Mouse (Mus musculus) CH12.LX (cell line): Measurements from ENCODE around the gene Epsti1. TPM values are rescaled to one million over a fixed set of nuclear protein-coding genes. Genes with fewer than 3 reads are reported as not detected.
A peak's percentile ranks its signal among the peaks of the same experiment; 100 is the strongest.

Experiments
- DNase-seq: peaks from one replicate; pipeline ENCODE4 v3.0.0-alpha.2; 2013; ENCODE audit errors: extremely low read depth
- H3K27ac ChIP-seq: 2 replicates; pipeline ENCODE4 v1.5.1; 2012; ENCODE audit warnings: low read depth, mild to moderate bottlenecking, control low read depth, moderate library complexity; ENCODE audit not compliant: insufficient read depth
- H3K27me3 ChIP-seq: replicated peaks from 2 replicates; pipeline ENCODE3; 2012; ENCODE audit warnings: inconsistent platforms
- H3K36me3 ChIP-seq, 2 experiments: replicated peaks in 1 of 2; 2 replicates each; pipeline versions ENCODE3 to v1.6.1; 2012; ENCODE audit warnings: inconsistent platforms in 1 of 2, low read length in 1 of 2, mild to moderate bottlenecking in 1 of 2, mixed read lengths in 1 of 2, moderate library complexity in 1 of 2; ENCODE audit not compliant: control insufficient read depth in 1 of 2, insufficient read depth in 1 of 2
- H3K4me1 ChIP-seq, 2 experiments: 2 replicates each; pipeline ENCODE4 v1.6.1; 2012; ENCODE audit warnings: inconsistent platforms in 1 of 2, moderate library complexity in 1 of 2; ENCODE audit not compliant: insufficient read depth in 2 of 2, control insufficient read depth in 1 of 2
- H3K4me2 ChIP-seq: 2 replicates; pipeline ENCODE4 v1.6.1; 2012; ENCODE audit warnings: low read depth, mild to moderate bottlenecking, control low read depth; ENCODE audit not compliant: poor library complexity, insufficient read depth, severe bottlenecking
- H3K4me3 ChIP-seq, 3 experiments: fragments of 150-350 bp in 1 of 3; sonication (generic) in 1 of 3; replicated peaks in 1 of 3; 2 replicates each; pipeline versions ENCODE3 to v1.5.1; 2011 to 2012; ENCODE audit warnings: low read depth in 2 of 3, low read length in 2 of 3, mild to moderate bottlenecking in 2 of 3, moderate library complexity in 2 of 3, control low read depth in 1 of 3, improper control_type of control experiment in 1 of 3, inconsistent platforms in 1 of 3, mixed read lengths in 1 of 3; ENCODE audit not compliant: poor library complexity in 1 of 3
- H3K79me2 ChIP-seq: replicated peaks from 2 replicates; pipeline ENCODE4 v1.6.1; 2012; ENCODE audit warnings: mild to moderate bottlenecking, moderate library complexity; ENCODE audit not compliant: control insufficient read depth, poor library complexity, insufficient read depth, severe bottlenecking; ENCODE audit errors: extremely low read depth
- H3K9ac ChIP-seq: 2 replicates; pipeline ENCODE4 v1.6.1; 2012; ENCODE audit warnings: low read depth, mild to moderate bottlenecking, control low read depth, moderate library complexity; ENCODE audit not compliant: insufficient read depth
- H3K9me3 ChIP-seq: replicated peaks from 2 replicates; pipeline ENCODE3; 2012; ENCODE audit warnings: low read length, inconsistent platforms, mixed read lengths
- CHD2 ChIP-seq: IDR thresholded peaks from 2 replicates; pipeline ENCODE4 v1.6.1; 2011; ENCODE audit warnings: low read length, improper control_type of control experiment
- CTCF ChIP-seq, 2 experiments: IDR thresholded peaks in 1 of 2; conservative IDR thresholded peaks in 1 of 2; 2 replicates each; pipeline ENCODE4 v1.5.1; 2011 to 2012; ENCODE audit warnings: low read depth in 2 of 2, low read length in 2 of 2, improper control_type of control experiment in 1 of 2, inconsistent platforms in 1 of 2, mild to moderate bottlenecking in 1 of 2, moderate library complexity in 1 of 2
- ELF1 ChIP-seq: IDR thresholded peaks from 2 replicates; pipeline ENCODE4 v1.6.1; 2014; ENCODE audit warnings: low read depth, mild to moderate bottlenecking, inconsistent platforms, low read length, improper control_type of control experiment
- IRF4 ChIP-seq: IDR thresholded peaks from 2 replicates; pipeline ENCODE4 v1.6.1; 2014; ENCODE audit warnings: low read depth, mild to moderate bottlenecking, inconsistent platforms, low read length, improper control_type of control experiment
- JUND ChIP-seq: conservative IDR thresholded peaks from 2 replicates; pipeline ENCODE4 v1.6.1; 2011; ENCODE audit warnings: low read depth, low read length, improper control_type of control experiment
- KAT2A ChIP-seq: IDR thresholded peaks from 2 replicates; pipeline ENCODE4 v1.6.1; 2012; ENCODE audit warnings: low read length, improper control_type of control experiment, inconsistent platforms; ENCODE audit not compliant: insufficient replicate concordance
- MAZ ChIP-seq: IDR thresholded peaks from 2 replicates; pipeline ENCODE4 v1.6.1; 2012; ENCODE audit warnings: low read depth, mild to moderate bottlenecking, inconsistent platforms, low read length, improper control_type of control experiment, moderate library complexity
- MXI1 ChIP-seq: IDR thresholded peaks from 2 replicates; pipeline ENCODE4 v1.6.1; 2011; ENCODE audit warnings: mild to moderate bottlenecking, low read depth, low read length, improper control_type of control experiment
- MYC ChIP-seq: IDR thresholded peaks from 2 replicates; pipeline ENCODE4 v1.6.1; 2011; ENCODE audit warnings: low read depth, mild to moderate bottlenecking, improper control_type of control experiment, low read length
- NELFE ChIP-seq: IDR thresholded peaks from 2 replicates; pipeline ENCODE4 v1.6.1; 2011; ENCODE audit warnings: low read depth, low read length, improper control_type of control experiment
- NRF1 ChIP-seq: IDR thresholded peaks from 2 replicates; pipeline ENCODE4 v1.6.1; 2014; ENCODE audit warnings: low read depth, mild to moderate bottlenecking, inconsistent platforms, low read length, improper control_type of control experiment, moderate library complexity
- PAX5 ChIP-seq: IDR thresholded peaks from 2 replicates; pipeline ENCODE4 v1.6.1; 2012; ENCODE audit warnings: low read length, inconsistent platforms, mixed read lengths
- POLR2A ChIP-seq: IDR thresholded peaks from 2 replicates; pipeline ENCODE4 v1.6.1; 2011; ENCODE audit warnings: low read depth, mild to moderate bottlenecking, improper control_type of control experiment, low read length
- POLR2AphosphoS2 ChIP-seq: IDR thresholded peaks from 2 replicates; pipeline ENCODE4 v1.6.1; 2011; ENCODE audit warnings: low read depth, low read length, improper control_type of control experiment
- RAD21 ChIP-seq: IDR thresholded peaks from 2 replicates; pipeline ENCODE4 v1.6.1; 2011; ENCODE audit warnings: low read depth, mild to moderate bottlenecking, low read length, improper control_type of control experiment, moderate library complexity
- SIN3A ChIP-seq: IDR thresholded peaks from 2 replicates; pipeline ENCODE4 v1.6.1; 2012; ENCODE audit warnings: low read length, improper control_type of control experiment, inconsistent platforms
- TBP ChIP-seq: conservative IDR thresholded peaks from 2 replicates; pipeline ENCODE4 v1.6.1; 2011; ENCODE audit warnings: low read depth, low read length, improper control_type of control experiment
- TCF12 ChIP-seq: IDR thresholded peaks from 2 replicates; pipeline ENCODE4 v1.6.1; 2014; ENCODE audit warnings: low read depth, mild to moderate bottlenecking, inconsistent platforms, low read length, improper control_type of control experiment
- UBTF ChIP-seq: IDR thresholded peaks from 2 replicates; pipeline ENCODE4 v1.6.1; 2012; ENCODE audit warnings: low read depth, mild to moderate bottlenecking, inconsistent platforms, low read length, improper control_type of control experiment, moderate library complexity
- USF1 ChIP-seq: IDR thresholded peaks from 2 replicates; pipeline ENCODE4 v1.6.1; 2014; ENCODE audit warnings: low read depth, mild to moderate bottlenecking, inconsistent platforms, low read length, improper control_type of control experiment
- USF2 ChIP-seq: conservative IDR thresholded peaks from 2 replicates; pipeline ENCODE4 v1.6.1; 2011; ENCODE audit warnings: low read depth, low read length, improper control_type of control experiment
- dilution Hi-C: fragments of 300-500 bp; cut with MboI; formaldehyde crosslinking; loops from 2 replicates; pipeline ENCODE4 v1.14.3; 2020; ENCODE audit warnings: low sequenced_read_pairs; ENCODE audit not compliant: extremely low pct_unique_long_range_greater_than_20kb, extremely low pct_ligation_motif_present
- in situ Hi-C: fragments of 300-500 bp; cut with MboI; formaldehyde crosslinking; loops from 3 replicates; pipeline ENCODE4 v1.14.3; 2019; ENCODE audit warnings: low sequenced_read_pairs, low pct_ligation_motif_present, low pct_unique_long_range_greater_than_20kb, mixed read lengths
- polyA plus RNA-seq: library from polyadenylated mRNA; unstranded; fragments of >175 nt; gene quantifications from 2 replicates; pipeline ENCODE4 v1.2.1, GENCODE M21; 2012; ENCODE audit warnings: low read depth; ENCODE audit not compliant: insufficient read length
- total RNA-seq, 2 experiments: library from RNA; depleted of rRNA; stranded (reverse); fragments of 300-350 nt in 1 of 2; fragments of >200 nt in 1 of 2; gene quantifications; 2 replicates each; pipeline ENCODE4 v1.2.3; 2012 to 2014

Gene Epsti1
- total and polyA plus RNA-seq, 3 experiments, result 0.59 to 2.2 (median 2.2) TPM

- TF ChIP-seq PAX5 (no peak), CTCF (conservative IDR thresholded peaks at IDR 0.05 in 1 of 2, IDR thresholded peaks at IDR 0.05 in 1 of 2; ENCODE audit: low read depth in 2 of 2, low read length in 2 of 2) (peak; percentile 25 to 27; a peak in 2 of 4 replicates)
- H3K9ac ChIP-seq, result no peak overlapping the region
- H3K27ac ChIP-seq, result no peak overlapping the region
- peaks cover 0 to 31% of the 10 kb centered on the region in 2 experiments; a peak in 2 of 4 replicates for H3K4me1 ChIP-seq
- no peaks in the 10 kb centered on the region for H3K36me3 ChIP-seq
- H3K27me3 ChIP-seq, result no peaks in the 10 kb centered on the region
- no peak overlapping the region for H3K4me2 ChIP-seq
- dilution Hi-C loops (no loop called here), in situ Hi-C loops (no loop called here)
- peak; percentile 14 for DNase-seq
- H3K79me2 ChIP-seq, result no peaks in the 10 kb centered on the region
- no peak overlapping the region for H3K4me3 ChIP-seq
- H3K9me3 ChIP-seq, result no peaks in the 10 kb centered on the region
Measured at GRCm38 (mm10) chr14:78041886-78042526, 138.0 kb downstream of the Epsti1 start.

- no peak overlapping the region for H3K27ac ChIP-seq
- no peak for TF ChIP-seq IRF4
- no peak for TF ChIP-seq POLR2AphosphoS2
- H3K9ac ChIP-seq, result no peak overlapping the region
- H3K36me3 ChIP-seq, result no peaks in the 10 kb centered on the region
- no peak for DNase-seq
- in situ Hi-C loops (no loop called here), dilution Hi-C loops (no loop called here)
- H3K4me3 ChIP-seq, result no peak overlapping the region
- H3K9me3 ChIP-seq, result no peaks in the 10 kb centered on the region
- H3K79me2 ChIP-seq, result no peaks in the 10 kb centered on the region
- no peaks in the 10 kb centered on the region for H3K27me3 ChIP-seq
- H3K4me1 ChIP-seq, result peaks cover 0 to 36% of the 10 kb centered on the region in 2 experiments; a peak in 2 of 4 replicates
- no peak overlapping the region for H3K4me2 ChIP-seq
Measured at GRCm38 (mm10) chr14:78043079-78043478, 139.0 kb downstream of the Epsti1 start.

- H3K9me3 ChIP-seq, result no peaks in the 10 kb centered on the region
- H3K4me3 ChIP-seq, result no peak overlapping the region
- no peaks in the 10 kb centered on the region for H3K79me2 ChIP-seq
- H3K36me3 ChIP-seq, result no peaks in the 10 kb centered on the region
- dilution Hi-C loops (no loop called here), in situ Hi-C loops (no loop called here)
- no peaks in the 10 kb centered on the region for H3K27me3 ChIP-seq
- no peak for TF ChIP-seq TCF12
- no peak for TF ChIP-seq NELFE
- H3K4me2 ChIP-seq, result no peak overlapping the region
- no peak overlapping the region for H3K9ac ChIP-seq
- H3K4me1 ChIP-seq, result peaks cover 0 to 5% of the 10 kb centered on the region in 2 experiments; a peak in 1 of 4 replicates
- no peak for DNase-seq
- H3K27ac ChIP-seq, result no peak overlapping the region
Measured at GRCm38 (mm10) chr14:78048258-78048657, 144.2 kb downstream of the Epsti1 start.

- H3K79me2 ChIP-seq, result no peaks in the 10 kb centered on the region
- H3K4me2 ChIP-seq, result no peak overlapping the region
- no peak overlapping the region for H3K4me3 ChIP-seq
- H3K9ac ChIP-seq, result no peak overlapping the region
- in situ Hi-C loops (no loop called here), dilution Hi-C loops (no loop called here)
- H3K27ac ChIP-seq, result no peak overlapping the region
- H3K36me3 ChIP-seq, result no peaks in the 10 kb centered on the region
- DNase-seq, result no peak
- no peaks in the 10 kb centered on the region for H3K27me3 ChIP-seq
- H3K9me3 ChIP-seq, result no peaks in the 10 kb centered on the region
- H3K4me1 ChIP-seq, result peaks cover 0 to 5% of the 10 kb centered on the region in 2 experiments; a peak in 1 of 4 replicates
- no peak for TF ChIP-seq CHD2
- no peak for TF ChIP-seq SIN3A
- TF ChIP-seq MYC, result no peak
- TF ChIP-seq MXI1, result no peak
- no peak for TF ChIP-seq JUND
- no peak for TF ChIP-seq MAZ
- TF ChIP-seq NRF1, result no peak
- TF ChIP-seq RAD21, result no peak
- no peak for TF ChIP-seq KAT2A
- TF ChIP-seq USF1, result no peak
- TF ChIP-seq ELF1, result no peak
- no peak for TF ChIP-seq USF2
- no peak for TF ChIP-seq POLR2A
- TF ChIP-seq UBTF, result no peak
- TF ChIP-seq TBP, result no peak
Measured at GRCm38 (mm10) chr14:78048674-78049073, 144.6 kb downstream of the Epsti1 start.
